14 mouse cellular contexts compared by ENCODE assay signal in the genomic region with DNA sequence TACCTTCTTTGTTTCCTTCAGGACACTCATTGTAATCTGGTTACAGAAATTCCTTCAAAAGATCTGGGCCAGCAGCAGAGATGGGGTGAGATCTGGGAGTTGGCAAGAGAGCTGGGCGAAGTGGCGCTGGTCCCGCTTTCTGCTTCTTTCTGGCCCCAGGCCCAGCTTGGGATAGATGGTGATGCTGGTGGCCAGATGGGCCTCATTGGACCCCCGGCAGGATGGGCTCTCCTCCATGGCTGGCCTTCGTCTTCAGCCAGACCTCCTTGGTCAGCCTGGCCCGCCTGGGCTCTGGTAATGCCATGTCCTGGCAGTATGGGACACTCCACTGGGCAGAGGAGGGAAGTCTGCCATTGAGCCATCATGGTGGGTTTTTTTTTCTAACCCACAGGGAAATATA.
DNase-seq lines count a peak whose midpoint lies in the region; ATAC-seq lines count a peak whose summit lies in the region.
"Had no signal": no experiment of that assay in that cellular context is flagged by ENCODE, and none has a peak within 500 bp of the region (broad histone marks: within the 10 kb centered on the region; RNA-seq: fewer than 3 reads in every experiment).

No protein-coding gene starts in this region.

- intact Hi-C loops in left cerebral cortex, postnatal 4 days (cut with DNase I): no loop called here
- intact Hi-C loops in left cerebral cortex, postnatal 36 days (cut with DNase I): no loop called here
- intact Hi-C loops in heart, postnatal 36 days (cut with DNase I): no loop called here

- no peaks in the 10 kb centered on the region for H3K27me3 ChIP-seq in forebrain, embryonic 15.5 days
- H3K27me3 ChIP-seq in forebrain, embryonic 11.5 days (ENCODE audit: control insufficient read depth, insufficient read depth, low read length): no peaks in the 10 kb centered on the region
- peaks cover 15% of the 10 kb centered on the region for H3K27me3 ChIP-seq in heart, embryonic 12.5 days (replicated peaks)
- H3K27me3 ChIP-seq: CH12.LX had no signal

- peaks cover 18% of the 10 kb centered on the region for H3K4me1 ChIP-seq in forebrain, embryonic 15.5 days
- H3K4me1 ChIP-seq in forebrain, embryonic 11.5 days (replicated peaks; ENCODE audit: control insufficient read depth, insufficient read depth, low read length): no peaks in the 10 kb centered on the region
- H3K4me1 ChIP-seq in heart, embryonic 12.5 days (replicated peaks): no peaks in the 10 kb centered on the region

- 61% methylated on average over 6 of the region's 6 CpGs for WGBS in forebrain, embryonic 15.5 days
- WGBS in forebrain, embryonic 11.5 days: 94% methylated on average over 6 of the region's 6 CpGs
- 81% methylated on average over 6 of the region's 6 CpGs for WGBS in heart, embryonic 12.5 days

- no peaks in the 10 kb centered on the region for H3K36me3 ChIP-seq in forebrain, embryonic 15.5 days
- H3K36me3 ChIP-seq in forebrain, embryonic 11.5 days (ENCODE audit: control insufficient read depth, insufficient read depth, low read length): no peaks in the 10 kb centered on the region
- no peaks in the 10 kb centered on the region for H3K36me3 ChIP-seq in heart, embryonic 12.5 days

- H3K9me3 ChIP-seq in forebrain, embryonic 15.5 days: no peaks in the 10 kb centered on the region
- H3K9me3 ChIP-seq in forebrain, embryonic 11.5 days (ENCODE audit: control insufficient read depth, low read length): no peaks in the 10 kb centered on the region
- H3K9me3 ChIP-seq in heart, embryonic 12.5 days (replicated peaks): no peaks in the 10 kb centered on the region

- H3K4me2 ChIP-seq in forebrain, embryonic 15.5 days (replicated peaks): no peak overlapping the region
- no peak overlapping the region for H3K4me2 ChIP-seq in forebrain, embryonic 11.5 days (ENCODE audit: low read depth, low read length, severe bottlenecking)
- no peak overlapping the region for H3K4me2 ChIP-seq in heart, embryonic 12.5 days
- H3K4me2 ChIP-seq: hindbrain, embryonic 14.5 days had no signal

- peak overlapping the region; percentile 20; the same call in 1 of the 2 replicates for H3K27ac ChIP-seq in forebrain, embryonic 15.5 days (replicated peaks)
- no peak overlapping the region for H3K27ac ChIP-seq in forebrain, embryonic 11.5 days (ENCODE audit: low read depth, low read length)
- H3K27ac ChIP-seq in heart, embryonic 12.5 days (ENCODE audit: poor library complexity, severe bottlenecking): no peak overlapping the region
- H3K27ac ChIP-seq: hindbrain, embryonic 14.5 days; kidney, postnatal 0 days had no signal

- no peak overlapping the region for H3K4me3 ChIP-seq in forebrain, embryonic 15.5 days
- no peak overlapping the region for H3K4me3 ChIP-seq in forebrain, embryonic 11.5 days (ENCODE audit: low read depth, low read length)
- H3K4me3 ChIP-seq in heart, embryonic 12.5 days: no peak overlapping the region

- no peak overlapping the region for H3K9ac ChIP-seq in forebrain, embryonic 15.5 days (replicated peaks)
- H3K9ac ChIP-seq in forebrain, embryonic 11.5 days (ENCODE audit: low read length): no peak overlapping the region
- no peak overlapping the region for H3K9ac ChIP-seq in heart, embryonic 12.5 days
- H3K9ac ChIP-seq: hindbrain, embryonic 14.5 days had no signal

- no peak for ATAC-seq in forebrain, embryonic 15.5 days (replicated peaks)
- ATAC-seq in forebrain, embryonic 11.5 days (replicated peaks; ENCODE audit: low FRiP score): no peak
- no peak for ATAC-seq in heart, embryonic 12.5 days (ENCODE audit: insufficient number of reproducible peaks, low FRiP score)

- DNase-seq in forebrain, embryonic 11.5 days (ENCODE audit: low spot score): no peak
- peak; percentile 94 for DNase-seq in left cerebral cortex, postnatal 4 days
- no peak for DNase-seq in left cerebral cortex, postnatal 36 days (ENCODE audit: low spot score in 2 of 2)
- peak; percentile 87 for DNase-seq in cerebellum, adult 11-12 months
- DNase-seq in cerebellum, postnatal 25 days: peak; percentile 81 to 88
- DNase-seq in heart, postnatal 36 days: no peak
- DNase-seq: kidney, adult 11 months; lung, adult 18-20 months; thymus, postnatal 4 days had no signal

Comparison
In these comparisons a context has a peak if more than half of its experiments do, and no peak if none do; other contexts are left out.
1. DNase-seq: peak in left cerebral cortex, postnatal 4 days (single experiment), cerebellum, adult 11-12 months (single experiment) and cerebellum, postnatal 25 days (2 of 2); none in forebrain, embryonic 11.5 days (single experiment), left cerebral cortex, postnatal 36 days (0 of 2) and heart, postnatal 36 days (0 of 2).